Mouse (Mus musculus): ENCODE data around the gene Wfs1. TPM values are rescaled to one million over a fixed set of nuclear protein-coding genes. Genes with fewer than 3 reads are reported as not detected.
A peak's percentile ranks its signal among the peaks of the same experiment; 100 is the strongest.
"Not testable (repeated sequence)": the region's sequence is repeated elsewhere in the genome, so short reads cannot be mapped to it uniquely, and the experiment has no call there.

Gene Wfs1
- polyA plus RNA-seq, 1 experiment = 20.0 TPM

DNA sequence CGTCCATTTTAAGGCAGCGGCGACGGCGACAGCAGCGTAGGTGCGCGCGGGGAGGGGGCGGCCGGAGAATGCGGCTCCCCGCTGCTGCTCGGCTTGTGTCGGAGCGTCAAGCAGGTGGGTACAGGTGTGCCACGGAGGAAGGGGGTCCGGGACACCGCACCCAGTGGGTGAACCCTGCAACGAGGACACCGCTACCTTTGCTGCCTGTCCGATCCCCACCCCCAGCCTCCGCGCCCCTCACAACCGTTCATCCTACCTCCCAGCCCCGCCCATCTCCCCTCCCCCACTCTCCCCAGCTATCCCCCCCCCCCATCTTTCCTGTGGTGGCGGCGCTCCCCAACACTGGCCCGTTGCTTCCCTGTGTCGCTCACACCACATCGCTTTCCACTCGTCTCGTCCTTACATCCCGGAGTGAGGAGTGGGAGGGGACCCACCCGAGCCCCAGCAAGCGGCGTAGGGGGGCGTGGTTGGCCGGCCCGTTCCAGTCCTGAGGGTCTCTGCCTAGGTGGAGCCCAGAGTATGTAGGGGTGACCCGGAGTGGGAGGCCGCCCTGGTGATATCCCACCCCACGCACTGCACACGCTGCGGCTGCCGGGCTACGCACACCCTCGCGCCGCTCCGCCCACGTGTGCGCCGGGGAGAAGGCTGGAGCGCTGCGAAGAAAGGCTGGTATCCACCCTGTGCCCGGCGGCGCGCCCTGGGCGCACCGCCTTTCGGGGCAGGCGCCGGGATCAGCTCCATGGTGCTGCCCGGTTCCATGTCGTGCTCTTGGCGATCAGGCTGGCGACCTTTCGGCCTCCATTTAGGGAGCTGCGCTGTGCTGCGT, 39.7 kb upstream of the Wfs1 start:
- WGBS = under 1% methylated on average over 71 of the region's 72 CpGs
- no peaks in the 10 kb centered on the region for H3K36me3 ChIP-seq (ENCODE audit: control insufficient read depth, insufficient read depth, low read length)
- no peaks in the 10 kb centered on the region for H3K4me1 ChIP-seq (ENCODE audit: control insufficient read depth, insufficient read depth, low read length)
- peak overlapping the region; percentile 42 for H3K4me3 ChIP-seq (ENCODE audit: insufficient read depth, low read depth, low read length)
- no peak overlapping the region for H3K27ac ChIP-seq (ENCODE audit: insufficient read depth, low read depth, low read length)
- peaks cover 5% of the 10 kb centered on the region for H3K27me3 ChIP-seq (replicated peaks; ENCODE audit: control insufficient read depth, insufficient read depth, low read length)
- no peak for DNase-seq
- TF ChIP-seq POLR2A (IDR thresholded peaks at IDR 0.05; ENCODE audit: low read depth, low read length) = no peak
- TF ChIP-seq CTCF (conservative IDR thresholded peaks at IDR 0.05; ENCODE audit: insufficient read depth, insufficient read length, low read depth, low read length) = no peak

DNA sequence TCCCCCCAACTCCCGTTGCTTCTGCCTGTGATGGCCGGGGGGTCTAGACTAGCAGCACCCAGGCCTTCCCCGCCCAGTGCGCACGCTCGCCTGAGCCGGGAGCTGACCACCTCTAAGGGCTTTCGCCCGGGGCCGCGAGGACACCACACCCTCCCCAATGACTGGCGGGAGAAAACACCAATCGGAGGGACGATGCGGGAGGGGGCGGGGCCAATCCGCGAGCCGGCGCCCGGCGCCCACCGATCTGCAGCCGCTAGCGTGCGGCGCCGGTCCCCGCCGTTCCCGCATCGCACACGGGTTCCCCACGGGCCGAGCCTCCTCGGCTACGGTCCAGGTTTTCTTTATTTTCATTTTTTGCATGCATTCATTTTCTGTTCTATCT, 39.1 kb upstream of the Wfs1 start:
- no peaks in the 10 kb centered on the region for H3K4me1 ChIP-seq (ENCODE audit: control insufficient read depth, insufficient read depth, low read length)
- TF ChIP-seq POLR2A (IDR thresholded peaks at IDR 0.05; ENCODE audit: low read depth, low read length) (no peak), CTCF (conservative IDR thresholded peaks at IDR 0.05; ENCODE audit: insufficient read depth, insufficient read length, low read depth, low read length) (no peak)
- no peak overlapping the region for H3K27ac ChIP-seq (ENCODE audit: insufficient read depth, low read depth, low read length)
- peaks cover 5% of the 10 kb centered on the region for H3K27me3 ChIP-seq (replicated peaks; ENCODE audit: control insufficient read depth, insufficient read depth, low read length)
- peak; percentile 30 for DNase-seq
- H3K36me3 ChIP-seq (ENCODE audit: control insufficient read depth, insufficient read depth, low read length) = no peaks in the 10 kb centered on the region
- WGBS = under 1% methylated on average over 37 of the region's 37 CpGs
- H3K4me3 ChIP-seq (ENCODE audit: insufficient read depth, low read depth, low read length) = peak overlapping the region; percentile 42

DNA sequence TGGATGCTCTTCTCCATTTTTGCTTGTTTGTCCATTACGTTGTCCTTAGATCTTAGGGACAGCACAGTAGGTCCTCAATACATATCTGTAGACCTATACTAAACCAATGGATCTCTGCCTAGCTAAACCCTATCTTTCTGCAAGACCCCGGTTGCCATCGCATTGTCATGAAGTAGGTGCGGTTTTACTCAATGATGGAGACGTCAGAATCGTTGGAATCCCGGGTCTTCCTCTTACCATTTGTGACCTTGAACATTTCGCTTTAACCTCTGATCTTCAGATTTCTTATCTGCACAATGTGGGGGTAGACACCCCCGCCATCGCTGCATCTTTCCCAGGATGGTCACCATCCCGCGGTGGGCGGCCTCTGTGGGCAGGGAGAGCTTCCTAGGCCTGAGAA, 38.7 kb upstream of the Wfs1 start:
- Histone ChIP-seq H3K27me3 (replicated peaks; ENCODE audit: control insufficient read depth, insufficient read depth, low read length) (peaks cover 5% of the 10 kb centered on the region), H3K36me3 (ENCODE audit: control insufficient read depth, insufficient read depth, low read length) (no peaks in the 10 kb centered on the region), H3K4me1 (ENCODE audit: control insufficient read depth, insufficient read depth, low read length) (no peaks in the 10 kb centered on the region), H3K4me3 (ENCODE audit: insufficient read depth, low read depth, low read length) (peak overlapping the region; percentile 42; the same call in 1 of the 2 replicates), H3K27ac (ENCODE audit: insufficient read depth, low read depth, low read length) (no peak overlapping the region)
- no peak for DNase-seq
- WGBS = 17% methylated on average over 13 of the region's 13 CpGs
- TF ChIP-seq CTCF (conservative IDR thresholded peaks at IDR 0.05; ENCODE audit: insufficient read depth, insufficient read length, low read depth, low read length) (no peak), POLR2A (IDR thresholded peaks at IDR 0.05; ENCODE audit: low read depth, low read length) (no peak)

DNA sequence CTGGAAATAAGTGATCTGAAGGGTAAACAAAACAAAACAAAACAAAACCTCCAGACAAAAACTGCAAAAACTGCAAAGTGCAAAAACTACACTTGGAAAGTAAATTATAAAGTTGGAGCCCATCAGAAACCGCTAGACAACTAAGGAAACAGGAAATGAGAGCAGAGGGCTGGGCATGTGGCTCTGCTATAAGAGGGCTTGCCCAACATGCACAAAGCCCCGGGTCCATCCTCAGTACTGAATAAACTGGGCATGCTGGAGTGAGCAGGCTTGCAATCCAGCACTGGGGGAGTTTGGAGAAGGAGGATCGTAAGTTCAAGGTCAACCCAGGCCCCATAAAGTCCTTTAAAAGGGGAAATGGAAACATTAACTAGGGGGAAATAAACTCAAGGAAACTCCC, 28.2 kb upstream of the Wfs1 start:
- Histone ChIP-seq H3K4me3 (ENCODE audit: insufficient read depth, low read depth, low read length) (no peak overlapping the region), H3K36me3 (ENCODE audit: control insufficient read depth, insufficient read depth, low read length) (no peaks in the 10 kb centered on the region), H3K27me3 (replicated peaks; ENCODE audit: control insufficient read depth, insufficient read depth, low read length) (no peaks in the 10 kb centered on the region), H3K4me1 (ENCODE audit: control insufficient read depth, insufficient read depth, low read length) (no peaks in the 10 kb centered on the region), H3K27ac (ENCODE audit: insufficient read depth, low read depth, low read length) (no peak overlapping the region)
- DNase-seq = no peak
- 40% methylated on average over 3 of the region's 3 CpGs for WGBS
- TF ChIP-seq CTCF (conservative IDR thresholded peaks at IDR 0.05; ENCODE audit: insufficient read depth, insufficient read length, low read depth, low read length) = no peak

GRCm38 (mm10) chr5:37015612-37016310, 26.8 kb upstream of the Wfs1 start:
- no peak for TF ChIP-seq CTCF (conservative IDR thresholded peaks at IDR 0.05; ENCODE audit: insufficient read depth, insufficient read length, low read depth, low read length)
- no peak for TF ChIP-seq POLR2A (IDR thresholded peaks at IDR 0.05; ENCODE audit: low read depth, low read length)
- no peak overlapping the region for H3K4me3 ChIP-seq (ENCODE audit: insufficient read depth, low read depth, low read length)
- no peak overlapping the region for H3K27ac ChIP-seq (ENCODE audit: insufficient read depth, low read depth, low read length)
- no peaks in the 10 kb centered on the region for H3K27me3 ChIP-seq (replicated peaks; ENCODE audit: control insufficient read depth, insufficient read depth, low read length)
- WGBS = 7% methylated on average over 27 of the region's 27 CpGs
- H3K36me3 ChIP-seq (ENCODE audit: control insufficient read depth, insufficient read depth, low read length) = no peaks in the 10 kb centered on the region
- DNase-seq = peak; percentile 24
- no peaks in the 10 kb centered on the region for H3K4me1 ChIP-seq (ENCODE audit: control insufficient read depth, insufficient read depth, low read length)

- Histone ChIP-seq H3K36me3 (ENCODE audit: control insufficient read depth, insufficient read depth, low read length) (no peaks in the 10 kb centered on the region), H3K27me3 (replicated peaks; ENCODE audit: control insufficient read depth, insufficient read depth, low read length) (no peaks in the 10 kb centered on the region), H3K4me1 (ENCODE audit: control insufficient read depth, insufficient read depth, low read length) (no peaks in the 10 kb centered on the region), H3K27ac (ENCODE audit: insufficient read depth, low read depth, low read length) (no peak overlapping the region), H3K4me3 (ENCODE audit: insufficient read depth, low read depth, low read length) (no peak overlapping the region)
- WGBS = 79% methylated on average over 10 of the region's 10 CpGs
- DNase-seq = no peak
- TF ChIP-seq POLR2A (IDR thresholded peaks at IDR 0.05; ENCODE audit: low read depth, low read length) (no peak), CTCF (conservative IDR thresholded peaks at IDR 0.05; ENCODE audit: insufficient read depth, insufficient read length, low read depth, low read length) (no peak)
Observed at GRCm38 (mm10) chr5:37010666-37011317, 21.8 kb upstream of the Wfs1 start.

- not testable (repeated sequence) for DNase-seq; H3K4me1 ChIP-seq (ENCODE audit: control insufficient read depth, insufficient read depth, low read length); H3K36me3 ChIP-seq (ENCODE audit: control insufficient read depth, insufficient read depth, low read length); H3K27me3 ChIP-seq (replicated peaks; ENCODE audit: control insufficient read depth, insufficient read depth, low read length); H3K27ac ChIP-seq (ENCODE audit: insufficient read depth, low read depth, low read length); H3K4me3 ChIP-seq (ENCODE audit: insufficient read depth, low read depth, low read length)
- 26% methylated on average over 13 of the region's 13 CpGs for WGBS
Observed at GRCm38 (mm10) chr5:37009761-37010160, 20.8 kb upstream of the Wfs1 start.

All from kidney, adult 2 months (tissue).